In genomic region chr2:71666927-71667326, GRCm38 (mm10) we compare ENCODE assay signal across 27 mouse cellular contexts.
DNase-seq lines count a peak whose midpoint lies in the region; ATAC-seq and TF ChIP-seq lines count a peak whose summit lies in the region.
"Had no signal": no experiment of that assay in that cellular context is flagged by ENCODE, and none has a peak within 500 bp of the region (broad histone marks: within the 10 kb centered on the region; RNA-seq: fewer than 3 reads in every experiment).

No protein-coding gene starts in this region.

- H3K27me3 ChIP-seq in heart, embryonic 10.5 days (ENCODE audit: insufficient read depth, poor library complexity, severe bottlenecking): no peaks in the 10 kb centered on the region
- no peaks in the 10 kb centered on the region for H3K27me3 ChIP-seq in heart, postnatal 0 days (ENCODE audit: control insufficient read depth, insufficient read depth, low read length)
- no peaks in the 10 kb centered on the region for H3K27me3 ChIP-seq in thymus, adult 2 months (ENCODE audit: control insufficient read depth, insufficient read depth, low read length)
- H3K27me3 ChIP-seq in stomach, postnatal 0 days (ENCODE audit: control insufficient read depth, insufficient read depth, low read length): no peaks in the 10 kb centered on the region
- H3K27me3 ChIP-seq: embryonic facial prominence, embryonic 12.5 days; hindbrain, embryonic 12.5 days; intestine, embryonic 15.5 days; limb, embryonic 12.5 days; lung, embryonic 15.5 days; midbrain, embryonic 15.5 days had no signal

- no peak for TF ChIP-seq POLR2A in thymus, adult 2 months (IDR thresholded peaks at IDR 0.05; ENCODE audit: control insufficient read depth, extremely low read depth, insufficient read depth, low read length, poor library complexity)

- H3K4me1 ChIP-seq in heart, embryonic 10.5 days: peaks cover 27% of the 10 kb centered on the region
- peaks cover 25% of the 10 kb centered on the region; the same call in 1 of the 2 replicates for H3K4me1 ChIP-seq in heart, postnatal 0 days (ENCODE audit: control insufficient read depth, insufficient read depth)
- peaks cover 27% of the 10 kb centered on the region for H3K4me1 ChIP-seq in thymus, adult 2 months (replicated peaks; ENCODE audit: control insufficient read depth, insufficient read depth, low read length)
- H3K4me1 ChIP-seq in stomach, postnatal 0 days (replicated peaks; ENCODE audit: control insufficient read depth, insufficient read depth): no peaks in the 10 kb centered on the region
- H3K4me1 ChIP-seq: embryonic facial prominence, embryonic 12.5 days; hindbrain, embryonic 12.5 days; intestine, embryonic 15.5 days; limb, embryonic 12.5 days; midbrain, embryonic 15.5 days had no signal

- H3K4me2 ChIP-seq in heart, postnatal 0 days (ENCODE audit: low read depth, low read length): no peak overlapping the region
- H3K4me2 ChIP-seq in stomach, postnatal 0 days (replicated peaks; ENCODE audit: low read depth): no peak overlapping the region
- H3K4me2 ChIP-seq: embryonic facial prominence, embryonic 12.5 days; hindbrain, embryonic 12.5 days; intestine, embryonic 15.5 days; limb, embryonic 12.5 days; liver, embryonic 11.5 days; lung, embryonic 15.5 days; midbrain, embryonic 15.5 days had no signal

- no peaks in the 10 kb centered on the region for H3K9me3 ChIP-seq in heart, embryonic 10.5 days
- no peaks in the 10 kb centered on the region for H3K9me3 ChIP-seq in heart, postnatal 0 days (replicated peaks; ENCODE audit: control insufficient read depth, low read length)
- no peaks in the 10 kb centered on the region for H3K9me3 ChIP-seq in stomach, postnatal 0 days (ENCODE audit: control insufficient read depth, low read length)
- H3K9me3 ChIP-seq: embryonic facial prominence, embryonic 12.5 days; hindbrain, embryonic 12.5 days; intestine, embryonic 15.5 days; limb, embryonic 12.5 days; lung, embryonic 15.5 days; midbrain, embryonic 10.5 days; midbrain, embryonic 15.5 days had no signal

- H3K36me3 ChIP-seq in heart, embryonic 10.5 days: no peaks in the 10 kb centered on the region
- no peaks in the 10 kb centered on the region for H3K36me3 ChIP-seq in heart, postnatal 0 days (replicated peaks; ENCODE audit: control insufficient read depth, insufficient read depth, low read length)
- H3K36me3 ChIP-seq in thymus, adult 2 months (ENCODE audit: control insufficient read depth, insufficient read depth, low read length): no peaks in the 10 kb centered on the region
- no peaks in the 10 kb centered on the region for H3K36me3 ChIP-seq in stomach, postnatal 0 days (ENCODE audit: control insufficient read depth, insufficient read depth, low read length)
- H3K36me3 ChIP-seq: embryonic facial prominence, embryonic 12.5 days; hindbrain, embryonic 12.5 days; intestine, embryonic 15.5 days; limb, embryonic 12.5 days; lung, embryonic 15.5 days; midbrain, embryonic 10.5 days; midbrain, embryonic 15.5 days had no signal

- no peak for DNase-seq in heart, embryonic 10.5 days (ENCODE audit: low spot score)
- no peak for DNase-seq in heart, adult 9 months (ENCODE audit: low spot score in 2 of 2)
- DNase-seq in heart, postnatal 0 days (ENCODE audit: low spot score): no peak
- DNase-seq in heart, postnatal 10 days: no peak
- no peak for DNase-seq in thymus, adult 2 months
- DNase-seq in thymus, postnatal 4 days: no peak
- DNase-seq in stomach, postnatal 0 days (ENCODE audit: low spot score): no peak
- DNase-seq in gastrocnemius, adult 8-10 months (ENCODE audit: low spot score in 2 of 2): no peak
- DNase-seq: adrenal gland, postnatal 25 days; cerebellum, adult 11-12 months; cerebellum, adult 9-11 months; embryo, embryonic 11 days; gastrocnemius, adult 2 months; kidney, adult 8-10 months; layer of hippocampus, postnatal 36 days; right cerebral cortex, postnatal 4 days had no signal

- 0 out of 2 replicates have a peak, but pooled peaks have one; percentile 28 for ATAC-seq in heart, postnatal 0 days (ENCODE audit: insufficient read depth, low read depth)
- ATAC-seq in stomach, postnatal 0 days (ENCODE audit: low FRiP score, low TSS enrichment): no peak
- ATAC-seq: forebrain, embryonic 16.5 days; hindbrain, postnatal 0 days; intestine, embryonic 15.5 days; midbrain, embryonic 15.5 days had no signal

- WGBS in heart, embryonic 10.5 days: 78% methylated on average over 2 of the region's 2 CpGs
- 43% methylated on average over 2 of the region's 2 CpGs for WGBS in heart, postnatal 0 days
- WGBS in thymus, adult 2 months: 91% methylated on average over 2 of the region's 2 CpGs
- 76% methylated on average over 2 of the region's 2 CpGs for WGBS in stomach, postnatal 0 days

- no peak overlapping the region for H3K9ac ChIP-seq in heart, postnatal 0 days (replicated peaks; ENCODE audit: low read depth, low read length)
- H3K9ac ChIP-seq in stomach, postnatal 0 days (ENCODE audit: low read length): no peak overlapping the region
- H3K9ac ChIP-seq: embryonic facial prominence, embryonic 12.5 days; hindbrain, embryonic 12.5 days; intestine, embryonic 15.5 days; limb, embryonic 12.5 days; lung, embryonic 15.5 days; midbrain, embryonic 15.5 days had no signal

- intact Hi-C loops in heart, postnatal 10 days (cut with DNase I): no loop called here

- no peak for TF ChIP-seq CTCF in heart, postnatal 0 days (IDR thresholded peaks at IDR 0.05; ENCODE audit: low read depth)
- TF ChIP-seq CTCF in thymus, adult 2 months (IDR thresholded peaks at IDR 0.05; ENCODE audit: borderline replicate concordance, control insufficient read depth, extremely low read depth, insufficient read depth, low read length, poor library complexity): no peak
- no peak for TF ChIP-seq CTCF in stomach, postnatal 0 days (IDR thresholded peaks at IDR 0.05; ENCODE audit: low read depth)

- no peak overlapping the region for H3K4me3 ChIP-seq in heart, embryonic 10.5 days
- H3K4me3 ChIP-seq in heart, postnatal 0 days (ENCODE audit: low read depth, low read length): no peak overlapping the region
- no peak overlapping the region for H3K4me3 ChIP-seq in thymus, adult 2 months (ENCODE audit: control insufficient read depth, insufficient read depth, low read length)
- H3K4me3 ChIP-seq in stomach, postnatal 0 days (ENCODE audit: low read depth, low read length): no peak overlapping the region
- H3K4me3 ChIP-seq: embryonic facial prominence, embryonic 12.5 days; gastrocnemius, adult 2 months; hindbrain, embryonic 12.5 days; intestine, embryonic 15.5 days; limb, embryonic 12.5 days; lung, embryonic 15.5 days; midbrain, embryonic 10.5 days; midbrain, embryonic 15.5 days had no signal

- TF ChIP-seq EP300 in heart, postnatal 0 days (IDR thresholded peaks at IDR 0.05; ENCODE audit: low read depth): no peak
- TF ChIP-seq EP300 in stomach, postnatal 0 days (optimal IDR thresholded peaks at IDR 0.05): no peak

- peak overlapping the region; percentile 16; the same call in 1 of the 2 replicates for H3K27ac ChIP-seq in heart, embryonic 10.5 days
- H3K27ac ChIP-seq in heart, postnatal 0 days (ENCODE audit: low read depth): no peak overlapping the region
- peak overlapping the region; percentile 89 for H3K27ac ChIP-seq in thymus, adult 2 months (ENCODE audit: control insufficient read depth, insufficient read depth, low read length)
- no peak overlapping the region for H3K27ac ChIP-seq in stomach, postnatal 0 days (replicated peaks)
- H3K27ac ChIP-seq: embryonic facial prominence, embryonic 12.5 days; gastrocnemius, adult 2 months; hindbrain, embryonic 12.5 days; hindbrain, postnatal 0 days; intestine, embryonic 15.5 days; kidney, postnatal 0 days; limb, embryonic 12.5 days; lung, embryonic 15.5 days; midbrain, embryonic 10.5 days; midbrain, embryonic 15.5 days had no signal

Comparison
In these comparisons a context has a peak if more than half of its experiments do, and no peak if none do; other contexts are left out.
1. H3K27ac ChIP-seq: peak in heart, embryonic 10.5 days (single experiment) and thymus, adult 2 months (single experiment); none in heart, postnatal 0 days (single experiment) and stomach, postnatal 0 days (single experiment).